Mouse (Mus musculus) frontal cortex, postnatal 36 days (tissue): Measurements from ENCODE around the gene Rbm18.

Experiments used
- DNase-seq, 2 experiments: peaks; one replicate each; pipeline ENCODE4 v3.0.0; 2022; ENCODE audit warnings: low spot score in 2 of 2

Rbm18 gene

GRCm38 (mm10) chr2:36104956-36105741, 31.4 kb downstream of the Rbm18 start, which contains the start of gene Lhx6:
Gene Lhx6, minus strand, starts transcription at chr2:36105408.
- DNase-seq, result no peak

GRCm38 (mm10) chr2:36104436-36104955, 32.1 kb downstream of the Rbm18 start:
- DNase-seq, result no peak

- DNase-seq, result no peak
Measured at GRCm38 (mm10) chr2:36103555-36104367, 32.8 kb downstream of the Rbm18 start.

- no peak for DNase-seq
Measured at GRCm38 (mm10) chr2:36103069-36103554, 33.5 kb downstream of the Rbm18 start.

GRCm38 (mm10) chr2:36102559-36102946, 34.0 kb downstream of the Rbm18 start:
- no peak for DNase-seq

GRCm38 (mm10) chr2:36101866-36102558, 34.6 kb downstream of the Rbm18 start:
- DNase-seq, result no peak

- no peak for DNase-seq
Measured at GRCm38 (mm10) chr2:36099739-36100138, 36.8 kb downstream of the Rbm18 start.

- no peak for DNase-seq
Measured at GRCm38 (mm10) chr2:36098021-36098420, 38.6 kb downstream of the Rbm18 start.

- DNase-seq, result no peak
Measured at GRCm38 (mm10) chr2:36097129-36097815, 39.3 kb downstream of the Rbm18 start.

GRCm38 (mm10) chr2:36093914-36094475, 42.6 kb downstream of the Rbm18 start:
- DNase-seq, result no peak

- no peak for DNase-seq
Measured at GRCm38 (mm10) chr2:36093301-36093700, 43.3 kb downstream of the Rbm18 start.

GRCm38 (mm10) chr2:36092748-36093147, 43.8 kb downstream of the Rbm18 start:
- DNase-seq, result no peak

- DNase-seq, result no peak
Measured at GRCm38 (mm10) chr2:36090853-36091741, 45.5 kb downstream of the Rbm18 start.

GRCm38 (mm10) chr2:36089190-36089589, 47.4 kb downstream of the Rbm18 start:
- DNase-seq, result no peak

- no peak for DNase-seq
Measured at GRCm38 (mm10) chr2:36085041-36085440, 51.5 kb downstream of the Rbm18 start.

- no peak for DNase-seq
Measured at GRCm38 (mm10) chr2:36082802-36083580, 53.6 kb downstream of the Rbm18 start.

GRCm38 (mm10) chr2:36081446-36081845, 55.1 kb downstream of the Rbm18 start:
- no peak for DNase-seq

- no peak for DNase-seq
Measured at GRCm38 (mm10) chr2:36077160-36077761, 59.3 kb downstream of the Rbm18 start.

GRCm38 (mm10) chr2:36075210-36075609, 61.4 kb downstream of the Rbm18 start:
- no peak for DNase-seq
